Mouse (Mus musculus) myocyte (in vitro differentiated cells): ENCODE measurements around the gene Lrrk1. TPM values are rescaled to one million over a fixed set of nuclear protein-coding genes. Genes with fewer than 3 reads are reported as not detected.

Experiments
- H3K27me3 ChIP-seq: one replicate; pipeline ENCODE4 v1.6.1; 2011; ENCODE audit not compliant: control insufficient read depth, insufficient read depth, insufficient read length
- H3K36me3 ChIP-seq: one replicate; pipeline ENCODE4 v1.6.1; 2011; ENCODE audit not compliant: control insufficient read depth, insufficient read depth
- H3K4me2 ChIP-seq: one replicate; pipeline ENCODE4 v1.6.1; 2011; ENCODE audit warnings: low read depth, control low read depth
- H3K4me3 ChIP-seq: one replicate; pipeline ENCODE4 v1.5.1; 2011; ENCODE audit warnings: mild to moderate bottlenecking, control low read depth, moderate library complexity
- H3K79me2 ChIP-seq: one replicate; pipeline ENCODE4 v1.6.1; 2011; ENCODE audit not compliant: control insufficient read depth, insufficient read depth
- H3ac ChIP-seq: one replicate; pipeline ENCODE4 v1.6.1; 2011; ENCODE audit not compliant: control insufficient read depth, insufficient read length
- CEBPB ChIP-seq: IDR thresholded peaks from 2 replicates; pipeline ENCODE4 v1.6.1; 2011; ENCODE audit warnings: mild to moderate bottlenecking, moderate library complexity; ENCODE audit not compliant: poor library complexity, insufficient read depth, severe bottlenecking
- E2F4 ChIP-seq: IDR thresholded peaks from one replicate; pipeline ENCODE4 v1.6.1; 2011; ENCODE audit warnings: mild to moderate bottlenecking, control low read depth, moderate library complexity; ENCODE audit not compliant: insufficient read depth
- MAX ChIP-seq: IDR thresholded peaks from one replicate; pipeline ENCODE4 v1.6.1; 2011; ENCODE audit warnings: low read depth, mild to moderate bottlenecking, control low read depth
- MYOD1 ChIP-seq, 3 experiments: IDR thresholded peaks; one replicate each; pipeline ENCODE4 v1.6.1; 2011; ENCODE audit warnings: control low read depth in 2 of 3, low read depth in 2 of 3, mild to moderate bottlenecking in 2 of 3, moderate library complexity in 1 of 3; ENCODE audit not compliant: insufficient read length in 2 of 3, control insufficient read depth in 1 of 3
- MYOG ChIP-seq, 3 experiments: IDR thresholded peaks; one replicate each; pipeline ENCODE4 v1.6.1; 2011; ENCODE audit warnings: control low read depth in 2 of 3, low read depth in 2 of 3, mild to moderate bottlenecking in 2 of 3; ENCODE audit not compliant: insufficient read length in 2 of 3, control insufficient read depth in 1 of 3, insufficient read depth in 1 of 3
- POLR2A ChIP-seq: IDR thresholded peaks from one replicate; pipeline ENCODE4 v1.6.1; 2011; ENCODE audit warnings: low read depth, mild to moderate bottlenecking, control low read depth, moderate library complexity; ENCODE audit not compliant: insufficient read length
- POLR2AphosphoS2 ChIP-seq: IDR thresholded peaks from one replicate; pipeline ENCODE4 v1.6.1; 2011; ENCODE audit warnings: low read depth, control low read depth; ENCODE audit not compliant: insufficient read length
- REST ChIP-seq: IDR thresholded peaks from one replicate; pipeline ENCODE4 v1.6.1; 2011; ENCODE audit warnings: mild to moderate bottlenecking, control low read depth, moderate library complexity; ENCODE audit not compliant: insufficient read depth, insufficient read length
- SRF ChIP-seq: IDR thresholded peaks from one replicate; pipeline ENCODE4 v1.6.1; 2011; ENCODE audit warnings: low read depth; ENCODE audit not compliant: control insufficient read depth, insufficient read length
- TCF12 ChIP-seq: IDR thresholded peaks from one replicate; pipeline ENCODE4 v1.6.1; 2011; ENCODE audit warnings: mild to moderate bottlenecking, control low read depth; ENCODE audit not compliant: poor library complexity, insufficient read depth, severe bottlenecking
- TCF3 ChIP-seq: IDR thresholded peaks from one replicate; pipeline ENCODE4 v1.6.1; 2011; ENCODE audit warnings: low read depth, control low read depth; ENCODE audit not compliant: insufficient read length
- USF1 ChIP-seq: IDR thresholded peaks from one replicate; pipeline ENCODE4 v1.6.1; 2011; ENCODE audit warnings: low read depth, mild to moderate bottlenecking, control low read depth, moderate library complexity
- polyA plus RNA-seq: library from polyadenylated mRNA; unstranded; fragments of >200 nt; fragmentation: generic; extraction: Trizol; gene quantifications from one replicate; pipeline ENCODE4 v1.2.1, GENCODE M21; 2012; ENCODE audit warnings: missing spikeins

Gene Lrrk1
- polyA plus RNA-seq, 1 experiment: 24.8 TPM

DNA sequence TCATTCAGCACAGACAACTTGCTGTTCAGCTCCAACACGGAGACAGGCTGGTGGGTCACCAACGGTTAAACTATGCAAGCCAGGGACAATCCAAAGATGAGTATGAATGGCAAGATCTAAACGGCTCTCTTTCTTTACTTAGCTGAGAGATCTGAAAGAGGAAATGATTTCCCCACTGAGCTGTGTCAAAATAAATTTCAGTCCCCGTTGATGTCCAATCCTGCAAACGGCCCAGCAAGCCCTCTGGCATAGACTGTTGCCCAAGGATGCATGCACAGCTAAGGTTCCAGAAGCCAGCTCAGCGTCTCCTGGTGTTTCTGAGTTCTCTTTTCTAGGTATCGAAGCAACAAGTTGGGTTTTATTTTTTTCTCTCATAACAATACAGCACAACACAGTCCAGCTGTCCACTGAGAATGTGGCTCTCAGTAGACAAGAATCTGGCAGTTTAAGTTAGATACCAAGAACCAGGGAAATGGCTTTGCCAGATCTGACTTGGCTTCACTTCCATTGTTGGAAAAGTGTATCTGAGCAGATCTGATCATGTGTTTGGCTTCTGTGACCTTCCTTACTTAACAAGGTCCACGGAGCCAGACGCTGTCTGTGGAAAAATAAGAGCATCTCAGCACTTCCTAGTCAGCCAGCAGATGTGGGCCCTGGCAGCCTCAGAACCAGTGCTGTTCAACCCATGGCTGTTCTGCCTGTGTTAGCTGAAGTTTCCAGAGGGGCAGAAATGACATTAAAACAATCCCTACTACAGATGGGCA is 64.7 kb downstream of the Lrrk1 start:
- TF ChIP-seq USF1 (no peak), TCF12 (no peak)
- H3K27me3 ChIP-seq: no peaks in the 10 kb centered on the region
- no peak overlapping the region for H3ac ChIP-seq
- no peaks in the 10 kb centered on the region for H3K79me2 ChIP-seq
- H3K36me3 ChIP-seq: peaks cover 8% of the 10 kb centered on the region
- no peak overlapping the region for H3K4me2 ChIP-seq
- no peak overlapping the region for H3K4me3 ChIP-seq

DNA sequence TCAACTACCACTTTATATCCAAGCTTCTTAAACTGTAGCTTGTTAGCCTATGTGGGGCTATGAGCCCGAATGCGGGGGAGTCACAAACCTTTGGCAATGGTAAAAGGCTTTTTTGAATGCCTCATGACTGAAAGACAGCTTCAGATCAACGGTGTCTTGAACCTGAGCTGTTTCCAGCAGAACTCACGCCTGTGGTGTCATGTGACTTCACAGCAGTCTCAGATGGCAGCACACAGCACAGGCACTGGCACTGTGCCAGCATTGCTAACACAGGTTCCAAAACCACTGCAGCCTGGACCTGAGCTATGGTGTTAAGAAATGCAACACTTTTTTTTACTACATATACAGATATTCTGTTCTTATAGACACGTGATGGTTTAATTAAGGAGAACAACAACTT is 67.2 kb downstream of the Lrrk1 start:
- no peak overlapping the region for H3K4me3 ChIP-seq
- H3K79me2 ChIP-seq: no peaks in the 10 kb centered on the region
- no peak for TF ChIP-seq E2F4
- no peak for TF ChIP-seq TCF12
- TF ChIP-seq POLR2A: no peak
- no peak for TF ChIP-seq SRF
- no peak for TF ChIP-seq TCF3
- TF ChIP-seq MYOG (IDR thresholded peaks at IDR 0.05; ENCODE audit: control insufficient read depth in 1 of 3, insufficient read depth in 1 of 3, insufficient read length in 2 of 3, low read depth in 2 of 3): no peak
- no peak for TF ChIP-seq POLR2AphosphoS2
- no peak for TF ChIP-seq USF1
- no peak for TF ChIP-seq REST
- no peak for TF ChIP-seq MYOD1 (IDR thresholded peaks at IDR 0.05; ENCODE audit: control insufficient read depth in 1 of 3, insufficient read length in 2 of 3, low read depth in 2 of 3)
- TF ChIP-seq CEBPB: no peak
- TF ChIP-seq MAX: no peak
- H3K27me3 ChIP-seq: no peaks in the 10 kb centered on the region
- no peaks in the 10 kb centered on the region for H3K36me3 ChIP-seq
- no peak overlapping the region for H3K4me2 ChIP-seq
- no peak overlapping the region for H3ac ChIP-seq

DNA sequence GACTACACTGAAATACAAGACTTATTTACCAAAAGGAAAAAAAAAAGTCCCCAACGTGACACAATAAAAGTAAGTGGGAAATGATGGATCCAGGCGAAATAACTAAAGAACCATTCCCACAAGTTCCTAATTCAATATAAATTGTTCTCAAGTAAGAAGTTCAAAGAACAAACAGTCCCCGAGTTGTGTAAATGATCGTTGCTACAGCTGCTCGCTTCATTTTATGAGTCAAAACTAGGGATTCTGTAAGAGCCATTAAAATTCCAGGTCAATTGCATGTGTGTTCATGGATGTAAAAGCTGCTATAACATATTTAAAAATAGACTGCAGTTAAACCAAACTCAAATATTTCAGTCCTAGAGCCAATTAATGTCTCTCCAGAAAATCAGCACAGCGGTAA is 70.0 kb downstream of the Lrrk1 start:
- TF ChIP-seq MAX (no peak), POLR2A (no peak), TCF3 (no peak), SRF (no peak), USF1 (no peak), MYOG (IDR thresholded peaks at IDR 0.05; ENCODE audit: control insufficient read depth in 1 of 3, insufficient read depth in 1 of 3, insufficient read length in 2 of 3, low read depth in 2 of 3) (no peak), E2F4 (no peak), REST (no peak), TCF12 (no peak), CEBPB (no peak), POLR2AphosphoS2 (no peak), MYOD1 (IDR thresholded peaks at IDR 0.05; ENCODE audit: control insufficient read depth in 1 of 3, insufficient read length in 2 of 3, low read depth in 2 of 3) (no peak)

DNA sequence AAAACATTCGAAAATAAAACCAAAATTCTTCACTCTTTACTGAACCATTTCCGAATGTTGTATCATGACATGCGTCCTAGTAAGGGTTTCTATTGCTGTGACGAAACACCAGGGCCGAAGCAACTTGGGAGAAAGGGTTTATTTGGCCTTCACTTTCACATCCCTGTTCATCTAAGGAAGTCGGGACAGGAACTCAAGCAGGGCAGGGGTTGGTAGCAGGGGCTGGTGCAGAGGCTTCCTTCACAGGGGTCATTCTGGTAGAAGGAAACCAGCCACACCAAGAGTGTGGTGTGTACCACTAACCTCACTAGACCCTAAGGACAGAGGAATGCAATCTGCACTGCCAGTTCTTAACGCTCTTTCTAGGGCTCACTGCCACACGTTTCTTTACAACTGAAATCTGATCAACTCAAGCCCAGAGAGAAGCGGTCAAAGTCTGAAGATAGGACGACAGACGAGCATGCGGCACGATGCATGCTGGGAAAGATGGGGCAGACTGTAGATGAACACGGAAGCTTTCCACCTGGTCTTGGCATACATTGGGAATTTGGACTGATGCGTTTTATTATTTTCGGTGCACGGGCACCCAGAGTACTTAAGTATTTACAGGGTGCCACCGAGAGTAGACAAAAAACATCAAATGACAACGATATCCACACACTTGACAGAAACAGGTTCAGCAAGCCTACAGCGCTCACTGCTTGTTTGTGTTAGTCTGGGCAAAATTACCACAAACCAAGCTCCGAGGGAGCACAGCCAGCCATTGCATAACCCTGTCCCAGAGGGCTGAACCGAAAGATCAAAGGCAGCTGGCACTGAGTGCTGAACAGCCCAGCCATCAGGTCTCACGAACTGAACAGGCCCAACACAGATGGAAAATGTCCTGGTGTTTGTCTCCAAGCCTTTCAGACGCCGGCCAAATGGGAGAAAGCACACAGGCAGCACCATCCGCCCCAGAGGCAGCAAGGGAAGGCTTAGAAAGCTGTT is 77.2 kb downstream of the Lrrk1 start:
- Histone ChIP-seq H3K79me2 (no peaks in the 10 kb centered on the region), H3K4me3 (no peak overlapping the region), H3ac (no peak overlapping the region), H3K4me2 (peak overlapping the region; percentile 65), H3K36me3 (peaks cover 14% of the 10 kb centered on the region), H3K27me3 (no peaks in the 10 kb centered on the region)
- TF ChIP-seq MYOD1 (IDR thresholded peaks at IDR 0.05; ENCODE audit: control insufficient read depth in 1 of 3, insufficient read length in 2 of 3, low read depth in 2 of 3) (peak in 2 of 3 experiments; percentile 22 to 34), TCF12 (no peak), MYOG (IDR thresholded peaks at IDR 0.05; ENCODE audit: control insufficient read depth in 1 of 3, insufficient read depth in 1 of 3, insufficient read length in 2 of 3, low read depth in 2 of 3) (peak in 1 of 3 experiments; percentile 3), CEBPB (peak; percentile 96), POLR2A (no peak), POLR2AphosphoS2 (peak; percentile 26), USF1 (no peak)

More for the DNA sequence above, 70.0 kb downstream of the Lrrk1 start:
- H3K4me3 ChIP-seq: no peak overlapping the region
- no peaks in the 10 kb centered on the region for H3K79me2 ChIP-seq
- H3ac ChIP-seq: no peak overlapping the region
- H3K36me3 ChIP-seq: no peaks in the 10 kb centered on the region
- H3K4me2 ChIP-seq: no peak overlapping the region
- no peaks in the 10 kb centered on the region for H3K27me3 ChIP-seq

DNA sequence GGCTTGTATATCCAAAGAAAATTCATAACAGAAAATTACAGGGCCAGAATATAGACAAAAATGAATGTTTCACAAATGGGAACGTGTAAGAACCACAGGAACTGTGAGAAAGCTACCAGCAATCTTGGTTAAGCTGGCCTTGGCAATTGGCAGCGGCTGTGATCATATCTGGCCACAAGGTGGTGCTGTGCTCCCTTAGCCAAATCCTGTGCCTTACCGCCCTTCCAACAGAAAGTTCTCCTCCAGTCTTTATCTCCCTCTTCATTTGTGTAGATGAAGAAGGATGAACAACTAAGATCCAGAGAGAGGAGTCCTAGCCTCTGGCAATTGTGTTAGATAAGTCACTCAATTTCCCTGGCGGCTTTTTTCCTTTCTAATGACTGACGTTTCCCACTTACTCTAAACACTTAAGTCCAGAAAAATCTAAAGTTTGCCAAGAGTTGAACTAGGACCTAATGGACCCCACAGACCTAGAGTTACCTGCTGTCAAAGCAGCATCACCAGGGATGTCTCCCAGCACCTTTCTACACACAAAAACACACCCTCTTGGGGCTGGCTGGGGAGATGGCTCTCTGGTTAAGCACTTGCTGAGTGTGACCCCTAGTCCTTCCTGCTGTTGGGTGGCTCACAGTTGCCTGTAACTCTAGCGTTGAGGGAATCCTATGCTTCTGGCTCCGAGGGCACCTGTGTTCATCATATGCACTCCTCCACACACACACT is 78.0 kb downstream of the Lrrk1 start:
- Histone ChIP-seq H3ac (no peak overlapping the region), H3K79me2 (no peaks in the 10 kb centered on the region), H3K36me3 (peaks cover 14% of the 10 kb centered on the region), H3K27me3 (no peaks in the 10 kb centered on the region), H3K4me3 (no peak overlapping the region), H3K4me2 (peak overlapping the region; percentile 65)
- TF ChIP-seq CEBPB: no peak
- no peak for TF ChIP-seq E2F4
- TF ChIP-seq TCF12: no peak
- TF ChIP-seq REST: no peak
- no peak for TF ChIP-seq MAX
- no peak for TF ChIP-seq TCF3
- TF ChIP-seq MYOD1 (IDR thresholded peaks at IDR 0.05; ENCODE audit: control insufficient read depth in 1 of 3, insufficient read length in 2 of 3, low read depth in 2 of 3): no peak
